Mouse (Mus musculus) cerebellum, adult 2 months (tissue): Measurements from ENCODE around the gene L3mbtl1. TPM values are rescaled to one million over a fixed set of nuclear protein-coding genes. Genes with fewer than 3 reads are reported as not detected.
A peak's percentile ranks its signal among the peaks of the same experiment; 100 is the strongest.

ENCODE experiments used
- DNase-seq, 2 experiments: peaks; one replicate each; pipeline ENCODE4 v3.0.0; 2021
- H3K27ac ChIP-seq: fragments of 200-500 bp; 2 replicates; pipeline ENCODE4 v1.5.1; 2012; ENCODE audit warnings: low read length, control low read depth, inconsistent platforms; ENCODE audit not compliant: insufficient read depth
- H3K27me3 ChIP-seq: fragments of 200-500 bp; 2 replicates; pipeline ENCODE4 v1.6.1; 2012; ENCODE audit warnings: inconsistent platforms, mild to moderate bottlenecking, low read length, moderate library complexity; ENCODE audit not compliant: control insufficient read depth, insufficient read depth
- H3K4me1 ChIP-seq: fragments of 200-500 bp; 2 replicates; pipeline ENCODE4 v1.6.1; 2011; ENCODE audit warnings: low read length; ENCODE audit not compliant: control insufficient read depth, insufficient read depth
- H3K4me3 ChIP-seq: fragments of 200-500 bp; replicated peaks from 2 replicates; pipeline ENCODE3; 2011; ENCODE audit warnings: mild to moderate bottlenecking, low read depth, low read length, control low read depth; ENCODE audit not compliant: insufficient read depth
- CTCF ChIP-seq: fragments of 200-500 bp; IDR thresholded peaks from 2 replicates; pipeline ENCODE4 v1.5.1; 2011; ENCODE audit warnings: low read depth, mild to moderate bottlenecking, control low read depth, low read length, moderate library complexity, borderline replicate concordance; ENCODE audit not compliant: insufficient read depth
- POLR2A ChIP-seq: fragments of 200-500 bp; IDR thresholded peaks from 2 replicates; pipeline ENCODE4 v1.6.1; 2011; ENCODE audit warnings: low read length, control low read depth, borderline replicate concordance; ENCODE audit not compliant: insufficient read depth
- WGBS: fragments of 180-500 bp; shearing (Covaris S2); methylation state at CpG from one replicate; pipeline ENCODE4 v1.1.7; 2018; 5-methylcytosine and 5-hydroxymethylcytosine counted together
- polyA plus RNA-seq: library from polyadenylated mRNA; depleted of rRNA; stranded (reverse); fragments of >200 nt; gene quantifications from 2 replicates; pipeline ENCODE4 v1.2.3, GENCODE M21; 2012

L3mbtl1 gene
- polyA plus RNA-seq, 1 experiment: 8.5 TPM

DNA sequence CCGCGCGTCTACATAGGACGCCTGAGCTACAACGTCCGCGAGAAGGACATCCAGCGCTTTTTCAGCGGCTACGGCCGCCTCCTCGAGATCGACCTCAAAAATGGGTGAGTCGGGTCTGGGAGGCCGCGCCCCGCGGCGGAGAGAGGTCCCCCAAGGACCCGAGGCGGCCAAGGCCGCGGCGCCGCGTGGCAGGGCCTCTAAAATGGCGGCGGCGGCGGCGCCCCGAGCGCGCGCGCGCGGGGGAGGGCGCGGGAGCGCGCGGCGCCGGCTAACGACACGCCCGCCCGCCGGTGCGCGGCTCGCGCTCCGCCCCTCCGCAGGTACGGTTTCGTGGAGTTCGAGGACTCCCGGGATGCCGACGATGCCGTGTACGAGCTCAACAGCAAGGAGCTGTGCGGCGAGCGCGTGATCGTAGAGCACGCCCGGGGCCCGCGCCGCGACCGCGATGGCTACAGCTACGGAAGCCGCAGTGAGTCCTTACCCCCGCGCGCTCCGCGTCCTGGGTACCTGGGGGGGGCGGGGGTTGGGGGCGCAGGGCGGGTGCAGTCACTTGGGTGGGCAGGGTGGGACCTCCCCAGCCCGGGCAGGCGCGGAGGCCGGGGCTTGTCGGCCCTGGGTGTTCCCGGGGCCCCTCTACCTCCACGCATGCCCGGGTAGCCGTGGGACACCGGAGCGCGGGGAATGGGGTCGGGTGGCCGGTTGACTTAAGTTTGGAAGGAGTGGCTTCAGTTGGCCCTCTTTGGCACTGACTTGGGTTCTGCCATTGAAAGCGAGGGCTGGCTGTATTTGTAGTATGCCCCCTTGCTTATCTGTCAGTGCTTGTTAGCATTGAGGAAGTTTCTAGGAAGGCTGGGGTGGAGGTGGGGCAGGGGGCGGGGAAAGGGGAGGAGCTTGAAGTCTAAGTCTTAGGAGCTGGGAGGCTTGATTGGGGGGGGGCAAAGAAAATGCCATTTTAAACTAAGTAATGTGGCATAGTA, 11.3 kb upstream of the L3mbtl1 start:
- peak overlapping the region; percentile 67 for H3K4me3 ChIP-seq
- DNase-seq: peak; percentile 75 to 77
- H3K27ac ChIP-seq: peak overlapping the region; percentile 97
- H3K4me1 ChIP-seq: peaks cover 4% of the 10 kb centered on the region; the same call in 1 of the 2 replicates
- TF ChIP-seq CTCF (no peak), POLR2A (peak; percentile 9; the same call in 1 of the 2 replicates)
- no peaks in the 10 kb centered on the region for H3K27me3 ChIP-seq
- WGBS: under 1% methylated on average over 98 of the region's 103 CpGs

DNA sequence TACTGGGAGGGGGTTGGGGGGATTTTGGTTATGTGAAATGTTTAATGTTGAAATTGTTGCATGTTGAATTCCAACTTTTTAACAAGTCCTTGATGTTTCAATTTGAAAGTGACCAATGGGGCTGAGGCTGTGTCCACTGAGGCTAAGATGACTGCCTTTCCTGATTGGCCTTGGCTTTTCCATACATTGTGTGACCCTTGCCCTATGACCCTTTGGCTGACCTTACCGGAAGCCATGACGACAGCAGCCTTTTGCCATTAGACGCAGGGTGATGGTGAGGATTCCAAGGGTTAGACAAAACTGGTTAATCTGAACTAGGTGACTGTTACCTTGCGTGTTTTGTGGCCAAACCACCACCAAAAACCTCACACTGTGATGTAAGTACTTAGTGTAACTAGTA, 10.6 kb upstream of the L3mbtl1 start:
- peak overlapping the region; percentile 55 for H3K4me3 ChIP-seq
- H3K4me1 ChIP-seq: peaks cover 4% of the 10 kb centered on the region; the same call in 1 of the 2 replicates
- no peak overlapping the region for H3K27ac ChIP-seq
- no peaks in the 10 kb centered on the region for H3K27me3 ChIP-seq
- 36% methylated on average over 4 of the region's 4 CpGs for WGBS
- no peak for TF ChIP-seq CTCF
- TF ChIP-seq POLR2A: no peak
- DNase-seq: peak; percentile 26 to 34

DNA sequence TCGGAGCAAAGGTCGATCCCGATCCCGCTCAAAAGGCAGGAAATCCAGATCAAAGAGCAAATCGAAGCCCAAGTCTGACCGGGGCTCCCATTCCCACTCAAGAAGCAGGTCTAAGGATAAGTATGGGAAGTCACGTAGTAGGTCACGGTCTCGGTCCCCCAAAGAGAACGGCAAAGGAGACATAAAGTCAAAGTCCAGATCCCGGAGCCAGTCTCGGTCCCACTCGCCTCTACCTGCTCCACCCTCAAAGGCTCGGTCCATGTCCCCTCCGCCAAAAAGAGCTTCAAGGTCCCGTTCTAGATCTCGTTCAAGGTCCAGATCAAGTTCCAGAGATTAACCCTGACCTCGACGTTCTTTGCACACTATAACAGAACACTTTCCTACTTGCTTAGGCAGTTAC, 8.9 kb upstream of the L3mbtl1 start:
- WGBS: 91% methylated on average over 19 of the region's 19 CpGs
- Histone ChIP-seq H3K27me3 (no peaks in the 10 kb centered on the region), H3K27ac (no peak overlapping the region), H3K4me3 (no peak overlapping the region), H3K4me1 (peaks cover 4% of the 10 kb centered on the region; the same call in 1 of the 2 replicates)
- TF ChIP-seq CTCF (no peak), POLR2A (no peak)
- DNase-seq: no peak

DNA sequence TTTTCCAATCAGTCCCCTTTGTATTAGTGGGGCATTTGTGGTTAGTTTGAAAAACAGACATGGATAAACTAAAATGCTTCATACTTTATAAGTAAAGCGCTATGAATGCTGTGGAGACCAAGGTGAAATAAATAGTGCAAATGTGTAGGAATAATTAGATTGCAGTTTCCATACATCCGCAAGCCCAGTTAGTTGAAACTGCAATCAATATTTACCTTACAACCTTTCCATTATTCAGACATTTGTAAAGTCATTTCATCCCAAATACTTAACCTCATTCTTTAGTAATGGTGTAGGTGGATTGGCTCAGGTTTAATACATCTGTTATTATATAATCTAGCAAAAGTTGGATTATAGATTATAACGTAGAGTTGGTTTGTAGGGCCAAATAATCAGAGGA, 7.6 kb upstream of the L3mbtl1 start:
- 93% methylated on average over 3 of the region's 3 CpGs for WGBS
- TF ChIP-seq POLR2A (no peak), CTCF (no peak)
- no peak for DNase-seq

DNA sequence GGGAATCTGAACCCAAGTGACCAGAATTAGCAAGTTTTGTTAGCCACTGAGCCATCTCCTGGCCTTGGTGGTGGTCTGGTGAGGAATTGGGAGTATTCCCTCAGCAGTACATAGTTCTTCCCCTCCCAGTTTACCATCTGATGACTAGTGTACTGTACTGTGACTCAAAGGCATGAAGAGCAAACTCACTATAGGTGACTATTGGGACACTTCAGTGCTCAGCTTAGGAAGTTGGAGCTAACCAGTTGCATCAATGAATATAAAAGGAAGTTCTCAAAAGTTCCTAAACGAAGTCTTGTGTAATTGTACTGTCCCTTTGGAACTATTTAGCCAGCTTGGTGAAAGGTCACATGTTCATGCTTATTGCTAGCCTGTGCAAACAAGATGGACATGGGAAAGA, 3.7 kb upstream of the L3mbtl1 start:
- Histone ChIP-seq H3K27me3 (no peaks in the 10 kb centered on the region), H3K4me3 (no peak overlapping the region), H3K4me1 (no peaks in the 10 kb centered on the region), H3K27ac (no peak overlapping the region)
- TF ChIP-seq POLR2A (no peak), CTCF (no peak)
- 67% methylated on average over 1 of the region's 1 CpGs for WGBS
- no peak for DNase-seq

More for the DNA sequence above, 7.6 kb upstream of the L3mbtl1 start:
- peaks cover 4% of the 10 kb centered on the region; the same call in 1 of the 2 replicates for H3K4me1 ChIP-seq
- H3K27me3 ChIP-seq: no peaks in the 10 kb centered on the region
- H3K4me3 ChIP-seq: no peak overlapping the region
- H3K27ac ChIP-seq: no peak overlapping the region

DNA sequence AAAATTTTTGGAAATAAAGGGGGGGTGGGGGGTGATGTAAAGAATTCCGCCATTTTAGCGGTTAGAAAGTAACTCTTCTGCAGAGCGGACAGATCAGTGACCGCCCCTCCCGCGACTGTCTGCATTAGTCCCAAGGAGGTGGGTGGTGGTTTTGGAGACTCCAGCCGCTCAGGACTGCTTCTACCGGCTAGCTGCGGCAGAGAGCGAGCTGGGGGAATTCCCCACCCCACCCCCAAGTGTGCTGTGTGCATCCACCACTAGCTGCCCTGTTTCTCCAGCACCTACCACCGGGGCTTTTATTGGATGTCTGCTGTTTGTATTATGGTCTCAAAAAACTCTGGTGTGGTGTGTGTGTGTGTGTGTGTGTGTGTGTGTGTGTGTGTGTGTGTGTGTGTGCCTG, 659 bp downstream of the L3mbtl1 start:
- Histone ChIP-seq H3K4me3 (peak overlapping the region; percentile 5), H3K27me3 (no peaks in the 10 kb centered on the region), H3K4me1 (no peaks in the 10 kb centered on the region; the same call in 1 of the 2 replicates), H3K27ac (no peak overlapping the region)
- DNase-seq: no peak
- WGBS: 19% methylated on average over 11 of the region's 11 CpGs
- TF ChIP-seq POLR2A (no peak), CTCF (no peak)

DNA sequence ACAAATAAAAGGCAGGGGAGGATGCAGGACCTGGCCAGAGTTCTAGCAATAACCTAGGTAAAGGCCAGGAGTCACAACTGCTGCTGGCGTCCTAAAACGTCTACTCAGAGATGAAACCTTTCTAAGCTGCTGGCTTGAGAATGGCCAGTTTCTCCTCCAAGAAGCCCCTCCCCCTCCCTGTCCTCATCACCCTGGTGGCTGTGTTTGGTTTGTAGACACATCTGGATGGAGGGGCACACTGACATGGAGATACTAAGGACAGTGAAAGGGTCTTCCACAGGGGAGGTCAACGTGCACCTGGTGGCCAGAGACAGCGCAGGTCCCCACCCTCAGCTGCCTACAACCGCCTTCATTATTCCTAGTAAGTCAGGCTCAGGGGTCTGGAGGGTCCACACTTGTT, 3.7 kb downstream of the L3mbtl1 start:
- Histone ChIP-seq H3K27ac (no peak overlapping the region), H3K27me3 (no peaks in the 10 kb centered on the region), H3K4me3 (no peak overlapping the region), H3K4me1 (no peaks in the 10 kb centered on the region; the same call in 1 of the 2 replicates)
- 89% methylated on average over 5 of the region's 5 CpGs for WGBS
- TF ChIP-seq CTCF (no peak), POLR2A (no peak)
- DNase-seq: no peak
